Mouse (Mus musculus) testis, adult 2 months (tissue): ENCODE data around the gene Mark2.

Experiments
- CTCF ChIP-seq: fragments of 200-500 bp; IDR thresholded peaks from 2 replicates; pipeline ENCODE4 v1.5.1; 2012; ENCODE audit warnings: low read depth, mild to moderate bottlenecking, inconsistent platforms, low read length, moderate library complexity; ENCODE audit not compliant: control insufficient read depth, insufficient read depth, insufficient replicate concordance
- POLR2A ChIP-seq: fragments of 200-500 bp; IDR thresholded peaks from 2 replicates; pipeline ENCODE4 v1.6.1; 2012; ENCODE audit warnings: low read depth, mild to moderate bottlenecking, inconsistent platforms, low read length, moderate library complexity; ENCODE audit not compliant: control insufficient read depth

- TF ChIP-seq CTCF (no peak), POLR2A (no peak)
Observed at GRCm38 (mm10) chr19:7240291-7240690, 101.4 kb downstream of the Mark2 start.
